Mouse (Mus musculus) CD4-positive, CD25-positive, alpha-beta regulatory T cell, adult 4 months (primary cell): ENCODE measurements around the gene Sox6. TPM values are rescaled to one million over a fixed set of nuclear protein-coding genes. Genes with fewer than 3 reads are reported as not detected.

Experiments
- ATAC-seq: one replicate; pipeline ENCODE4 v1.8.0; 2017
- polyA plus RNA-seq, 2 experiments: library from polyadenylated mRNA; unstranded; fragments of 100-300 nt; shearing (Covaris generic); gene quantifications; one replicate each; pipeline ENCODE4 v1.2.1; 2017

Gene Sox6
- polyA plus RNA-seq, 2 experiments from 2014 or later, result not detected

DNA sequence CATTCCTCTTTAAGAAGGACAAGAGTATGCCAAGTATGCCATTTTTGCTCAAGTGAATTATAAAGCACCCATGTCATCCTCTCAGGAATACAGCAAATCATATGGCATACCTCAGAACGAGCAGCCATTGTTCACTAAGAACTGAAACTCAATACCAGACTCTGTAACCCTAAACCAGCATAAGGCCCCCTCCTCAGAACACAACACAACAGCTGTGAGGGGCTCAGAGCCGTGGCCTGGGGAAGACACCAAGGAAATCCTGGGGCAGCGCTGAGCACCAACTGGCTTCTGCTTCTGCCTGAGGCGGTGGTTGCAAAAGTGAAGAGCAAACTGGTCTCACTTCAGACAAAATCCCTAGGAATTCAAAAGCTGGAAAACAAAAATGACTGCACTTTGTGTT is 208.8 kb downstream of the Sox6 start:
- no peak for ATAC-seq

DNA sequence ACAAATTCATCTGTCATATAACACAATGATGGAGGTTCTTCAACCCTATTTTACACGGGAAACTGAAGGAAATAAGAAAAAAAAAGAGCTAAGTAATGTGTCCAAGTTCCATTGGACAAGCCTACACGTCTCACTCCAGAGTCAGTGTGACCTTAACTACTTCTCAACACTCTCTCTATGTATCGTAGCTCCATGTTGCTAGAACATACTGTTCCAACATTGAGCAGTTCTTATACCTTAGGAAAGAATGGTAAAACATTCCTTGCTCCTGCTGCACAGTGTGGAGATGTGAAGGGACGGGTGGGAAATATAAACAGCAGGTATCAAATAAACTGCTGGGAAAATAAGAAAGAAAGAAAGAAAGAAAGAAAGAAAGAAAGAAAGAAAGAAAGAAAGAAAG is 209.3 kb downstream of the Sox6 start:
- no peak for ATAC-seq

DNA sequence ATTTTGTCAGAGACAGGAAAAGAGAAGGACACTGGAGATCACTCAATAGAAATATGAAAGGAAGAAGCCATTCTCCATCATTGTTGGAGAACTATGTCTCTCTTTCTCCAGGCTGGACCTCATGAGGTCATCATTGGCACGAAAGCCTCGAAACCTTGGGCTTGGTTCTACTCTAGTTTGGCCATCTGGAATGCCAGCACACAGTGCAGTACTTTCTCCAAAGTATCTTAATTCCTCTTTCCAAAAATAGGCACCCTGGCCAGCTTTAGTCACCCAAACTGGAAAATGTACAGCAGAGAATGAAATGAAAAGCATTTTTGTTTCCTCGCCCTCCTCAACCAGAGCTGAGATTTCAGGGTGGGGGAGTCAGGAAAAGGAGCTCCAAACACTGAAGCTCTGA is 213.3 kb downstream of the Sox6 start:
- no peak for ATAC-seq

DNA sequence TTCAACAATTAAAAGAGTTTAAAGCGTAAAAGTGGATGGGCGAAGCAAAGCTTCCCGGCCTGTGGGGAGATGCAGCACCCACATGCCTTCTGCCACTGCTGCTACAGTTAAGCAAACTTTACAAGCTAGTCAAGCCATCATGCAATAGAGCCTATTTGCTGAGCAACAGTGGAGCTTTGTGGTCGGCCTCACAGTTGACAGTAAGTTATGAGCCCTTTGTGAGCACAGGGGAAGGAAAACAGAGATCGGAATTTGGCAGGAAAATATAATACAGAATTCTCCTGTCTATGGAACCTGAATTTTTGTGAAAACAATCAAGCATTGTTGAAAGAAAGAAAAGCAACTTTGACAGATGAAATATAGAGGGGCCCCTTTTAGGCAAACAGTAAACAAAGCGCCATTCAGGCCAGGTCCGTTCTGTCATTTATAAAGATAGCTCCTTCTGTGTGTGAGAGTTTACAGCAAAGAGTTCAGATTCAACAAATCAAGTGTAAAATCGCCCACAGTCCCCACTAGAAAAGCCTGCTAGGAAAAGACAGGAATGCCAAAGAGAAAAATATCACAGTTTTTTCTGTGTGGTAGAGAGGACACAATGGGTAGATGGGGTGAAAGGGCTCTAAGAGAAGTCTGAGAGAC is 213.9 kb downstream of the Sox6 start:
- ATAC-seq, result no peak

DNA sequence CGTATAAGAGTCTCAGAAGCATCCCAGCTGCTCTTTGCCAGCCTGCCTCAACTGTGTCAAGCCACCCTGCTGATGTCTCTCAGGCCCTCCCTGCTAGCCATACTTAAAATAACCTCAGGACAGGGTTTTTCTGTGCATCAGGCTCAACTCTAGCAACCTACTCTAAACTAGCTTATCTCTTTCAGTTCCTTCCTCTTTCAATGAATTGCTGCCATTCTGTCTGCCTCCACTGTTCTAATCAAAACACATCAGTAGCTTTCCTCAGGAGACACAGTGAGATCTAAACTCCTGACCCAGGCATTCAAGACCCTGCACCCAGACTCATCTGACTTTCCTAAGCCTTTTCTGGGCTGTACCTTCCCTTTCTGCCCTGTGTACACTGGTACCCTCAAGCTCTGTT is 219.5 kb downstream of the Sox6 start:
- ATAC-seq, result no peak

DNA sequence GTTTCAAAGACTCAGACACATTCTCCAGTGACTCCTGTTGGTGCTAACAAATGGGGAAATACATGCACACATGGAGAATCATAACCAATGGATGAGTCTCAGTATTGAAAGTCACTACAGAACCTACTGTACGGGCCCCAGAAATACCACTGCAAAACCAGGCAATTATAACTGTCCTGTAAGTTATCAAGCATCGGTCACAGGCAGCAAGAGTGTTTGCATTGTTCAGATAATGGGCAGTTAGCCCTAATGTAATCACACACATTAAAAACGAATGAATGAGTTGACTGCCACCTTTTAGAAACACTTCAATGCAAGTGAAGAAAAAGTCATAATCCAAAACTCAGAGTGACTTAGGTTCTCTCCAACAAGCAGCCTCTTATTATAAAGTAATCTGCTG is 235.3 kb downstream of the Sox6 start:
- ATAC-seq, result no peak

DNA sequence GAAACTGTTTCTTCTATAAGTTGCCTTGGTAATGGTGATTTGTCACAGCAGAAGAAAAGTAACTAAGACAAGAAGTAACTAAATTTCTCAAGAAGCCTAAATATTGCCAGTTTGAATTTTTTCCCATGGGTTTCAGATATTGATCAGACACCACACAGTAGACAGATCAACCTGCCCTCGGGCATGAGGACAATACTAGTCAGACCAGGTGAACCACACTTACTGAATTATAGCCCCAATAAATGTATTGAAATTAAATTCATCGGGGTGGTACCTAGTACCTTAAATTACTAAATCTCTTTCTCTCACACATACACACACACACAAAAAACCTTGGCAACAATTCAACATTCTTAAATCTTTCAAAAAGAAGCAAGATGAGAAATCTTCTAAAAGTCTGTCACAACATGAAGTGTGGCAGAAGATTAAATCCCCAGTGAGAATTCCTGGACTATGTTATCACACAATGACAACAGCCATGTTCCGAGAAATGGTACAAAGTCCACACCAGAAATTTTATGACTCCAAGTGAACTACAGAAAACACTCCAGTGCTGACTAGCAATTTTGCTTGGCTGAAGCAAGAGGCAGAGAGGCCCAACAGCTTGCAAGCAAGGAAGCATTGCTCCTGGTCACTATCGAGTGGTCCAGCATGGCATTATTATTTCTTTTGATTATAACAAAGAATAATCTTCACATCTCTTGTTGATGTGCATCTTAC is 244.3 kb downstream of the Sox6 start:
- ATAC-seq, result no peak

DNA sequence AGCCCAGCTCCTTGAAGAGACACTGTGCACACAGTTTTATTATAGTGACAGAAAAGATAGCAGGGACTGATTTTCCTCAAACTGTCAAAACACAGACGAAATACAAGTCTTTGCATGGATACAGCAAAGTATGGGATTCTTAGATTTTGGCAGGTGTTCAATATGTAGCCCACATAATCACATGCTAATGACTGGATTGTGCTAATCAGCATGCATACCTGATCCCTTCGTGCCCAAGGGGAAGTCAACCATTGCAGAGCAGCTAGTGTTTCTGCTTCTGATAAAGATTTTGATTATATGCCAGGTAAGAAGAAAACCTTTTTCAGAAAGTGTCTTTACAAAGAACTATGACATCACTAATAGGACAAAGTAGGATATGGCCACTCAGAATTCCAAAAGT is 245.8 kb downstream of the Sox6 start:
- ATAC-seq, result no peak

DNA sequence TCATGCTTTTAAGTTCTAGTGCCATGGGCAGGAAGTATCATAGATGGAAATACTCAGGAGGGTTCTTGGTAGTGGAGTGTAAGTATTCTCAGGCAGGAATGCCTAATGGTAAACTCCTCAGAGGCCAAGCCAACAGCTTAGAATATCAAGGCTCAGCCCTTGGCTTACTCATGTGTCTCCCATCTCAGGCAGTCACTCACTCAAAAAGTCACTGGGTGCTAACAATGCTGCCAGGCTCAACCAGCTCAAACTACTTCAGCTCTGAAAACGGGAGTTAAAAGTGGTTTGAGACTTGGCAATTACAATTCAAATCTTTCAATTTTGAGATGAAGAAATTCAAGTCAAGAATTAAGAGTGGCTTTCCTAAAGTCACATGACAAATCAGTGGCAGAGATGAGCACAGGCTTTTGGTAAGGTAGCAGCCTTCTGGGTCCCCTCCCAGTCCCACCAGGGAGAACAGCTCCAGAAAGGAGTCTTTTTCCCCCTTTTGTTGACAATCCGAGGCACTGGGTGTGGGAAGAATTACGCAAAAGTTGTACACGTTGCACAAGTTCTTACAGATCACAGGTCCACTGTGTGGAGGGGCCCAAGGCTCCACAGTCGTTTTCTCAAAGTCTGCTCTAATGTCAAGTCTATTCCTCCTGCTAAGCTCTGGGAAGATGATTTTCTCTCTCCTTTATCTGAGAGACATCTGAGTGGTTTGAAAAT is 249.3 kb downstream of the Sox6 start:
- no peak for ATAC-seq

DNA sequence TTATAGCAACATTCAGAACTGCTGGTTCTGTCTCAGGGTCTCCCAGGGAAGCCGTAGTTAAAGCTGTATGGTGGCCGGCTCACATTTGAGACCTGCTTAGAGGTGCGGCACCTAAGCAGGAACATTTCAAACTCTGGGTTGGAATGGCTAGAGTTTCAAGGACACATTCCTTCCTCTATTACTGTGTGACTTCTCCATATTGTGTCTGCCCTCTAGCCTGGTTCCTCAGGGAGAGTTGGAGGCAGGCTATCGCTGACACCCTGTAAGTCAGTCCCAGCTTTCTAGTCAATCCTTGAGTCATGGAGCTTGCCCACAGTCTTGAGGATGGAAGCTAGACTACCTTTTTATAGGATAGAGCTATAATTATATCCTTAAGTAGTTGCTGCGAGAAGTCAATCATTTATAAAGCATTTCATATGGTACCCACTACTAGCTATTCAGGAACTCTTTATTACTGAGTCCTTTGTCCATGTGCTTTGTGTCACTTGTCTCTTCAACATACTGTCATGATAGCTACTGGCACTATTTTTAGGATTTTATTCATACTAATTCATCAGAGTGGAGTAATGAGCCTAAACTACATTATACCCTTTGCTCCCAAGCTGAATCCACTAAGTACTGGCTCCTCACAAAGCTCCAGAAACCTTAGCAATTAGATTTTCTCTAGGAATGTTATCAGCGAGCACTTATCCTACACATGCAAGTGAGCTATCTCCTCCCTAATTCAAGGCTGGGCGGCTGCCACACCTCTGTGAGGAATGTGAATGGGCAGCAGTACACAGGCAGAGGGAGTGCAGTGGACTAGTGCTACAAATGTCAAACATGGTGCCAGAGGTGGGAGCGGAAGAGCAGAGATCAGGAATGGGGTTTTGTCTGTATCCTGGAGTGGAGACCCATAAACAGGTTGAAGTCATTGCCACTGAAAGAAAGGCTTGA is 254.3 kb downstream of the Sox6 start:
- ATAC-seq, result no peak

DNA sequence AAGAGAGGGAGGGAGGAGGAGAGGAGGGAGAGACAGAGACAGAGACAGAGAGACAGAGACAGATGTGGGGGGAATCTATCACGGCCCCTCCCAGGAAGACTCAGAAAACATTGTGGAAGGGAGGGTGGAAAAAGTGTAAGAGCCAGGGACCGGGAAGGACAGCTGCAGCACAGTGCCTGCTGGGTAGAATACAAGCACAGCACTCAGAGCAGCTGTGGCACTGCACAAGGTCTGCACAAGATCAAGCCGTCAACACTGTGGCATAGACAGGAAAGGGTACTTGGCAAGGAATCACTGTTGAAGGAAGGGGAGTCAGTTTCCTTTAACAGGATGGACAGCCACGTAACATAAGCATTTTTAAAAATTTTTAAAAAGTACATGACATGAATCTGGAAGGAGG is 258.4 kb downstream of the Sox6 start:
- ATAC-seq, result no peak

DNA sequence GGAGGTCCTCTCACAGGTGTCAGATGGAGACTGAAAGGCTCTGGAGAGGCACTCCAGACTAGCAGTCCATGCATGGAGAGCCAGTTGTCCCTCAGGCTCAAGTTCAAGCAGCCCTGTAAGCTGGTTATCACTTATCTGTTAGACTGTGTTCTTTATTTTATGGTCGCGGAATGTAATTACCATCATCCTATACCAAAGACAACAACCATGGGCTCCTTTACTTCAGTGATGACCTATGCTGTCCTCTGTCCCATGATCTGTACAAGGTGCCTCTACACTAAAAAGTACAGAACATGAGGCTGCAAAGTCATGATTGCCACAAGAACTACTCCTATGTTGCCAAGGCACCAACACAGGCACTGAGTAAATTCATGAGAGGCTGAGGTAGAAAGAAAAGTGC is 259.1 kb downstream of the Sox6 start:
- ATAC-seq, result no peak

DNA sequence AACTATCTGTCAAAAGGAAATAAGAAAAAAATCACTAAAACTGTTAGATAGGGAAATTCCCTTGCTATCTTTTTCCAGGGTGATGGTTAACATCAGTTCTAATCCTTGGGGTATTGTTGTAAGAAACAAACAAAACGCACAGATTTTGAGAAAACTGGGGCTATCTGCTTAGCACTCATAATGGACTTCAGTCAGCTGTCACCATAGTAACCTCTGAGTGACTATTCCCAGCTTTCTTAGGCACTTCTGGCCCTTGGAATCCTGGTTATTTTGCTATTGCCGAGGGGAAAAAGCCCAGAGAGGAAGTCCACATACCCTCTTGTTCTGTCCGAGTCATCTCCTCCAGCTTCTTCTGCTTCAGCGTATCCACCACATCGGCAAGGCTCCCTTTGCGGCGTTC is 261.9 kb downstream of the Sox6 start:
- ATAC-seq, result no peak

DNA sequence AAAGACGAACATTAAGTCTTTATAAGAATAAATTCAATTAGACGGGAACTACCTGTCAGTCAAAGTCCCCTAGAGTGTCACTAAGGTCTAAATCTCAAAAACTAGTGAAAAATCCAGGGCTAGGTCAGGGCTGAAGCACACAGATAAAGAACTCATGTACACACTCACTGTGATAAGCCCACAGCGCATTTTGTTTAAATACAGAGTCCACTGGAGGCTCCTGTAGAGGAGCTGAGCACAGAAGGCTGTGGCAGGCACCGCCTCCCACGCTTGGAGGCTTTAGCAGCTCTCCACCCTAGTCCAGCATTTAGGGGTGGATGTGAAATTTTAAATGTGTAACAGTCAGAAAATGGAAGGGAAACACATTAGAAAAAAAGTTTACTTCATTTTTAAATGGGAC is 262.3 kb downstream of the Sox6 start:
- ATAC-seq, result no peak

DNA sequence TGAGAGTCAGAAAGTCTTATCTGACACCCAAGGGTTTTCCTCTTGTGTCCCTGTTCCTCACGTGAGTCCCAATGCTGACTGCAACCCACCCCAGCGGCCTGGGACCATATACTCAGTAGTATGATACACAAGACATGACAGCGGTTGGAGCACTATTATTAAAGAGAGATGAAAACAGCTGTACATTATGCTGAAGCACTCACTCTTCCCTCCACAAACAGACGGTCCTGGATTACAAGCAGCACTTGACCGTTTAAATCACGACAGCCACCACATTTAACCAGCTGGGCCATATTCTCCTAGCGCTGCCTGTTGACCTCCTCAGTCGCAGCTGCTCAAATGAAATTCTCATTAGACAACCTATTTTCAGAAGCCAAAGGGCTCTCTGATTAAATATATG is 272.3 kb downstream of the Sox6 start:
- ATAC-seq, result no peak

DNA sequence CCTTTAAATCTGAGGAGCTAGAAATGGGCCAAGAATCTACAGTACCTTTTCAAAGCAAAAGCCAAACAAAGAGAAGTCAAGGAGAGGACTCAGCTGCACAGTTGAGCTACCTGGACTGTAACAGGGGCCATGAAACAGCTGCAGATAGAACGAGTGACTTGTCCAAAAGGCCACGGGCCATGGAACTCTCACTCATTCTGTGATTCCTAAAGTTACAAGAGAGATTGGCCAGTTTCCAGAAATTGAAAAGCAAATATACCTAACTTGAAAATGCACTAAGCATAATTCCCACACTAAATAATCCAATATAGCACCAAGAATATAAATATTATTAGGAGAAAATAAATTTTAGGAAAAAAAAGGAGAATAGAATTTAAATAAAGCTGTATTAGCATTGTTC is 274.7 kb downstream of the Sox6 start:
- no peak for ATAC-seq

DNA sequence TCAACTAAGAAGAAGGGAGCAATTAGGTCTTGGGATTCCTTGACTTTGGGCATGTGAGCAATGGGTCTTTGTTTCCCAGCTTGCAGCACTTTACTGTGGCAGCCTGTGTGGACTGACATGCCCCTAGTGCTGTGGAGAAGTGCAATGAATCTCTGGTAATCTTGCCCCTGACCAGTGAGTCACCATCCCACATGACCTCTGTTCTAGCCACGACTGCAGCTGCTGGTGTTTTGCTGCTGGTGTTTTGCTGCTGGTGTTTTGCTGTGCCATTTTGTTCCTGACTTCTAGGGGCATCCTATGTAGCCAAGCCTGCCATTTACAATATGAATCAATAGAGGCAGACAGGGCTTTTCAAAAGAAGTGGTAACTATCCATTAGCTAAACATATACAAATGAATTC is 280.4 kb downstream of the Sox6 start:
- no peak for ATAC-seq

DNA sequence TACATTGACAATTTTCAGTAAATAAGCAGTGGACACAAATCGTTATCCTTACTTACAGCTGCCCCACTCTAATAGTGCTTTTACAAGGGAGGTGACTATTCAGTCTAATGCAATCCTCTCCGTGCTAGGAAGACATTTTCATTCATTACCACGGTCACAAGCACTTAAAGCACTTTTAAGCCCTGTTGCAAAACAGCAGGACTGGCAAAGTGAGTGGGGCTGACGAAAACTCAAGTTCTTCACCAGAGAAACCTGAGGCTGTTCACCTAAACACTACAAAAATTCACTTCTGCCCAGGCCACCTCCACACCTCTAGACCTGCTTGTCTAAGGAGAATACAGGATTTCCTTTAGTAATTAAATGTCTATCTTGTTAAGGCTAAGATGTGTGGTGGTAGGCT is 283.3 kb downstream of the Sox6 start:
- no peak for ATAC-seq

DNA sequence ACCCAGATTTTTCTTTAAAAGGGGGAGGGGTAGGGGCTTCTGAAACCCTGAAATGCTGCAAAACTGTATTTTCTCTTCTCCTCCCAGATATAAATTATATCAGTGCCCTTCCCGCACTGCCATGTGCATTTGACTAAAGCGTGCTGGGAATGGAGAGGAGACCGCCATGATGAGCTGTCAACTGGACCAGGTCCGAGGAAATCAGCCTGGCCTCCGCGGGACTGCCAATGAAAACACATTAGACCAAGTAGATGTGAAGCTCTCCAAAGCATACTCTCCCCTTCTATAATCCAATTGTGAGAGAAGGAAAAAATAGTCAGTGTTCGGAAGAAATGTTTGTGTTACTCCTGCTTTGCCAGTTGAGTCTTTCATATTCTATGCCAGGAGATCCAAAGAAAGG is 284.4 kb downstream of the Sox6 start:
- ATAC-seq, result no peak

DNA sequence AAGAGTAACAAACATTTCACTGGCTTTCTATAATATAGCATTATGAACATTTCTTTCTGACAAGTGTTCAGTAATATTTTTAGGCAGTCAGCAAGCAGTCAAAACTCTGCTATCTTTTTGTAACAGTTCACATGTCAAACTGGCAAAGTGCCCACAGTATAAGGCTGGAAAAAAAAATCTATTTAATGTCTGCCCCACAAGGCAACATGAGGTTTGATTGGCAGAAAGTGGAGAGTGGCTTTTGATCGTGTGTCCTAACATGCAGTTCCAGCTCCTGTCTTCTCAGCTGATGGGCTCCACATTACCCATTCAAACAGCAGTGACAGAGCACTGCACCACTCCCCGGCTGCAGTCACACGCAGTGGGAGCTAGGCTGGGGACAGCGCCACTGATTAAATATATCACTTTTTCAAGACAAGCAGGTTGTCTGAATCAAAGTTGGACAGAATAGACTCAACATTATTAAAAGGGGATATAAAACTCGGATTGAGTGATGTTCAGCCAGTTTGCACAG is 286.4 kb downstream of the Sox6 start:
- no peak for ATAC-seq

DNA sequence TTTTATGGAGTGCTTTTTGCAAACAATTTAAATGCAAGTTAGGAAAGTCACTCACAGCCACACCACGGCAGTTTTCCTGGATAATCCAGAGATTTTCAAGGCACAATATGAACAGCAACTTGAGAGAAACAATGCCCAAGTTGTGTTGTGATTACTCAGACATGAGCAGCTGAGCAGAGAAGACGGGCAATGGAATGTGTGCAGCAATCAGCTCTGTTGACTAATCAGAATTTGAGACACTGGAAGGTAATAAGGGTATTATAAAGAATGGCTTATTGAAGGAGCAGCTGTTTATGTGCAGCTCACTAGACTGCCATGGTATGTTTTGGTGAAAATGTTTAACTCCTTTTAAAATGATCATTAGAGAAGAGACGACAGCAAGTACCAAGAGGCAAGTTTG is 287.5 kb downstream of the Sox6 start:
- no peak for ATAC-seq

DNA sequence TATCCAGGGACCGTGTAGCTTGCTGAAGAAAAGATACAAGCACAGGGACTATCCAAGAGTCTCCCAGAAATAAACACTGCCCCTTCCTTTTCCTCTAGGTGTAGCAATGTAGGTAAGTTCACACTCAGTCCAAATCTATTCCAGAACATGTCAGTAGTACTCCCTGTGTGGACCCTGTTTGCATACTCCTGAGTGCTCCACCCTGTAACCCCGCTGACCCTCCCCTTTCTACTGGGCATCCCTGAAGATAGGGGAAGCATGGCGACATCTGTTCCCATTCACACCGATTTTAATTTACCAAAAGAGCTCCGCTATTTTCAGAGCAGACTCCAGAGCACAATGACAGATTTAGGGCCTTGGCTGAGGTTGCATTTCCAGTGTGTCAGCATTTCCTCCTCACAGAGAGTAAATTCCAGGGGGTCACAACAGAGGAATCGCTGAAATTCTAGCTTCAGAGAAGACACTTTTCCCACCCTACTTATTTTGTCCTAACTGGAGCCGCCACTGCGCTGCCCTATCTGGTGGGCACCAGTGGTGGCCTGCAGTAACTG is 288.2 kb downstream of the Sox6 start:
- no peak for ATAC-seq

DNA sequence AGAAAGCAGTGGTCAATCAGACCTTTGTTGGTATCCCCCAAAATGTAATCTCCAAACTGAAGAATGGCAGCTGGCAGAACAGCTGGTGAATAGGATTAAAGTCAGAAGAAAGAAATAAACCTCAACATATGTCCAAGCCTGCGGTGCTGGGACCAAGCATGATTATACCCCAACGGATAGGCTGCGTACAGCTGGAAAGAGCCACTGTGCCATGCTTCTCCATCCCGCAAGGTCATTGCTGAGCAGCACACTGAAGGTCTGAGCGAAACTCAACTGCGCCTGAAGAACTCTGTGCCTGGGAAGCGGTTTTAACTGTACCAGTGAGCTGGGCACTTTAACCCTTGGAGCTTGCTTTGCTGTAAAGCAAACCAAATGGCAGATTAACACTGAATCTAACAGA is 291.1 kb downstream of the Sox6 start:
- no peak for ATAC-seq
